Mouse (Mus musculus) adrenal gland, postnatal 0 days (tissue): Measurements from ENCODE around the gene Ccdc106. TPM values are rescaled to one million over a fixed set of nuclear protein-coding genes. Genes with fewer than 3 reads are reported as not detected.

Experiments
- polyA plus RNA-seq: library from polyadenylated mRNA; unstranded; fragments of >200 nt; fragmentation: Nextera tagmentation; extraction: Ambion mirVana; gene quantifications from 2 replicates; pipeline ENCODE4 v1.2.1, GENCODE M21; 2015

Ccdc106 gene
- polyA plus RNA-seq = 6.2 and 11.3 TPM in 2 replicates

DNA sequence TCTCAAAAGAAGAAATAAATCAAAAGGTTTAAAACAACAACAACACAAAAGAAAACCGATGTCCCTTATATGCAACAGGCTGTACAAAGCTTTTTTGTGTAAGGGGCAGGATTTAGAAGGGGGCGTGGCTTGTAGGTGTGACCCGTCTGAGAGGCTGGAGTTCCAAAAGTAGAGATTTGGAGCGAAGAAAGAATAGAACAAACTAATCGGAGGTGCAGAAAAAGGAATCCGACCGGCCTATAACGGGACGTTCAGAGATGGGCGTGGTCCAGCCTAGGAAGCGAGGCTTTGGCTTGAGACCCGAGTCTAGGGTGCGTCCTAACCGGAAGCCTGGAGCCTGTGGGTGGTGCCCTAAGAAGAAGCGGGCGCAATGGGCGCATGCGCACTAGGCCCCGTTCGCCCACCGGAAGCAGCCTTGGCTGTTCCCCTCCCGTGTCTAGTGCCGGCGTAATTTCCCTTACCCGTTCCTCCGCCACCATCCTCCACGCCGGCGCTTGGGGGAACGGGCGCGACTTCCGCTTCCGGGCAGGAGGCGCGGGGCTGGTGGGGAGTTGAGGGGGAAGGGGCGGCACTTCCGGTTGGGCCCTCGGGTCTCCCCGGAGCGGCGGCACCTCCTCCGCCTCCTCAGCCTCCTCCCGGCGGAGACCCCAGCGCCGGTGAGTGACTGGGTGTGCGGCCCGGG, at the start of gene Ccdc106, which contains the start of gene Zfp865:
Ccdc106 (plus strand) TSS at position 554 of the 682 bp plus-strand sequence.
Zfp865 (plus strand) TSS at position 377 of the 682 bp plus-strand sequence.

DNA sequence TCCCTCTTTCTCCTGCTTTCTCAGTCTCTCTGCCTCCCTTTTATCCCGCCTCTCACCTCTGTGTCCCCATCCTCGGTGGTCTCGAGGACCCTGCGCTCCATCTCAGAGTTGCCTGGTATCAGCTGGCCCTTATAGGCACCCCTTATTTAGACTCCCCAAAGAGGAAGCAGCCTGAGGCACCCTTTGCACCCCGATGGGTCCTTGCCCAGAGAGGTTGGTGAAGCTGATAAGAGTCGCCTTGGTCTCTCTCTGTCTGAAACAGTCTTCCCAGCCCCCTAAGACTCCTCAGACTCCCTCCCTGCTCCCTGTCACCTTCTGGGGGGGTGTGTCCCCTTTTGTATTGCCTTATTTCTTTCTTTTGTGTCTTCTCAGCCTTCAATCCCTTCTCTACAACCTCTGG, 49.3 kb upstream of the Ccdc106 start, which contains the start of gene Sbk3:
Sbk3 (minus strand) TSS at position 101 of the 400 bp plus-strand sequence.

DNA sequence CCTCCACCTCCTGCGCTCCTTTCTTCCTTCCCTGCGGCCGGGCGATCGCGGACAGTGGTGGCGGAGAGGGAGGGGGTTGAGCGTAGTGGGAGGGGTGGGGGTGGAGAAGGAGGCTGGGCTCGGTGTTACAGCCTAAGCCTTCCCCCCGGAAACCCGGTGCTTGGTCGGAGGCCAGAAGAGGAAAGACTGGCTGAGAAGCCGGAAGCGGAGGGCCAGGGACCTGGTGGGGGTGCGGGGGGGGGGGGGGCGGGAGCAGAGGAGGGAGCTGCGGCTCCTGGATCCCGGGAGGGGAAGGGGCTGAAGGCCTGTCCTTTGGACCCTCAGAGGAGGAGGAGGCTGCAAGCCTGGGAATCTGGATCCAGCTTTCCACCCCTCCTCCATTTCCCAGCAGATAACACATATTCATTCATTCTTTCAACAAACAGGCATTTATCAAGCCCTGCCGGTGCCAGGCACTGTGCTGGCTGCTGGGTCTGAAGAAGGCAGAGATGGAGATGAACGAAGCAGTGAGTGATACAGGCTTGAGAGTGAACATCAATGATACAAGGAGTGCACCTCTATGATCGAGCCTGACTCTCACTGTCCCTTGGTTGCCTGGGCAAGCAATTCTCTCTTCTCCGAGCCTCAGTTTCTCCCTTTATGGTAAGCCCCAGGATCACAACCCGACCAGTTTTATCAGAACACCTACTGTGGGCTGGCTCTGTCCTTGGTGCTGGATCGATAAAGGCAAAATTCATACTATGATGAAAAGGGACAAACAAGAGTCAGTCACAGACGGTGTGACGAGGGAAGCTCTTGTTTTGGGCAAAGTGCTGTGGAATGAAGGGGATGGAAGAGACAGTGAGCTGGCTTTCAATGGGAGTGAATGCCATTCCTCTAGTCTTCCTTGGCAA, 24.1 kb upstream of the Ccdc106 start, which contains the start of gene Zfp579:
Zfp579 (minus strand) TSS at position 156 of the 893 bp plus-strand sequence.

GRCm38 (mm10) chr7:5014251-5015117, 5.9 kb upstream of the Ccdc106 start, which contains the start of the genes Zfp524 and Fiz1:
Gene Zfp524, plus strand, starts transcription at chr7:5014415.
Gene Fiz1, minus strand, starts transcription at chr7:5014697.

DNA sequence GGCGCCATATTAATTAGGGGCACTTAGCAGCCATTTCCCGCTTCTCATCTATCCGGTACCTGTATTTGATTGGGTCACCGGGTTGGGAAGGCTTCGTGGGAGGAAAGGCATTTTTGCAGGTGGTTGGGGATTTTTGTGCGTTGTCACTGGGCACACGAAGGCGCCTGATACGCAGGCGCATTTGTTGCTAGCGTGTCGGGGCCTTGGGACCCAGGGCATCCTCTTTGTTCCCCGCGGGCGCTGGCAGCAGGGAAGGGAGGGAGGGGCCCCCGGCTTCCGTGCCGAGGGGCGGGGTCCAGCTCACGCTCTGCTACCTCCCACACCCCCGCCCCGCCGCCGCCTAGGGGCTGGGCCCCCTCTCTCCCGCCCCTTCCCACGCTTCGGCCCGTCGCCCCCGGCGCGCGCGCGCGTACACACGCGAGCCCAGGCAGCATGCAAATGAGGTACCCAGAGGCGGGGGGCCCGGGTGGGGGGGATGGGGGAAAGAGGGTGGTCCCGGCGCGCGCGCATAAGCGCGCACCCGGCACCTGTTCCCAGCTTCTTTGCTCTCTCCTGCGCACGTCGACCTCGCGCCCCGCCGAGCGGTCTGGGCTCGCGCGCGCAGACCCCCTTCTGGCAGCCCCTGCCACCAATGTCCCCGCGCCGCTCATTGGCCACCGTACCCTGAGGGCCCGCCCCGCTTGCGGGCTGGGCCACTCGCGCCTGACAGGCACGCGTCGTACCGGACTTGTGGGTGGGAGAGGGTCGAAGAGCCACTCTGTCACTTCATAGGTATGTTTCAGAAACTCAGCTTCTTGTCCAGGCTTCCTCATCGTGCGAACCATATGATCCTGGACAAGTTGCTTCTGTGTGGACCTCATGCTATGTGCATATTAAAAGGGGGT, 5.0 kb upstream of the Ccdc106 start, which contains the start of gene Gm44973:
Gm44973 (plus strand) TSS at position 379 of the 884 bp plus-strand sequence.

DNA sequence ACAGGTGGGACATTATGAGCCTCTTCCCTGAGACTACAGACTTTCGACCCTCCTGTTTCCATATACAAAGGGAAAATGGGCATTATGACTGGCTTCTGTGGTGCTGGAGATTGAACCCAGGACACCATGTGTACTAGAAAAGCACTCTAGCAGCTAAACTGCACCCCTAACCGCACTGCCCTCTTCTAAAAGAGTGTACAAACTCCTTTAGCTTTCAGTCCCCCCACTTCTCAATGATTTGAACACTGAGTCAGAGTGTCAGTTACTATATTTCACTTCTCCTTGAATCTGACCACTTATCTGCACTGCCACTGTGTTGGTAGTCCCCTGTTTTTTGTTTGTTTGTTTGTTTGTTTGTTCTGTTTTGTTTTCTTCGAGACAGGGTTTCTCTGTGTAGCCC, 13.5 kb downstream of the Ccdc106 start, which contains the start of gene 4632433K11Rik:
4632433K11Rik (plus strand) TSS at position 301 of the 400 bp plus-strand sequence.

GRCm38 (mm10) chr7:5038109-5038732, 17.9 kb downstream of the Ccdc106 start, which contains the start of gene Zfp784:
Gene Zfp784, minus strand, starts transcription at chr7:5038446.

GRCm38 (mm10) chr7:5051193-5052192, 31.1 kb downstream of the Ccdc106 start, which contains the start of gene Zfp580:
Gene Zfp580, plus strand, starts transcription at chr7:5051538.

DNA sequence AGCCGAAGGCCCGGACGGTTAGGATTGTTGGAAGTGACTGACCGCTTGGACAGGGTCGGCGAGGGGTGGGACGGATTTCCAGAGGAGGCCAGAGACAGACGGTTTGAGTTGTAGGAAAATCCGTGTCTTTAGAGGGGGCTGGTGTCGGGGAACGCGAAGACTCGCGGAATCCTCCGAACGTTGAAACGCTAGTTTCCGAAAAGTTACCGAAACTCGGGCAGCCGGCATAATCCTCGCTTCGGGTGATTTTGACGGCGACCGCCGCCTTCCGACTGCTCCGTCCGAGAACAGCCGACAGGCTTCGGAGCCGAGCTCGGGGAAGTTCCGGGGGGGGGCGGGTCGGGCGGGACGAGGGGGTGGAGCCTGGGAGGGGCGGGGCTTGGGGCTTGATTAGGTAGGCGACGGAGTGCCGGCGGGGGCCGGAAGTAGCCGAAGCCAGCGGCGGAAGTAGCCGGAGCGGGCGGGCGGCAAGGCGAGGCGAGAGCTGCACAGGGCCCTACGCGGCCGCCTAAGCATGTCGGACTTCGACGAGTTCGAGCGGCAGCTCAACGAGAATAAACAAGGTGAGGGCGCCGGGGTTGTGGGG, 41.5 kb downstream of the Ccdc106 start, which contains the start of gene U2af2:
U2af2 (plus strand) TSS at position 370 of the 586 bp plus-strand sequence.

GRCm38 (mm10) chr7:5080010-5080751, 59.8 kb downstream of the Ccdc106 start, which contains the start of gene Epn1:
Gene Epn1, plus strand, starts transcription at chr7:5080235.

Other genes starting within 250 kb of the Ccdc106 start
- gene Fam71e2, start 249.3 kb upstream of the Ccdc106 start, polyA plus RNA-seq = not detected in 2 replicates
- 0.33 and 0.82 TPM in 2 replicates for gene Il11, start 237.7 kb upstream of the Ccdc106 start, polyA plus RNA-seq
- 0.38 TPM in 1 of 2 replicates, not detected in the other for gene Tmem190, start 237.6 kb upstream of the Ccdc106 start, polyA plus RNA-seq
- 12.5 and 21.8 TPM in 2 replicates for gene Tmem238, start 230.9 kb upstream of the Ccdc106 start, polyA plus RNA-seq
- 286 and 311 TPM in 2 replicates for gene Rpl28, start 227.7 kb upstream of the Ccdc106 start, polyA plus RNA-seq
- 144 and 154 TPM in 2 replicates for gene Ube2s, start 208.0 kb upstream of the Ccdc106 start, polyA plus RNA-seq
- gene Shisa7, start 175.9 kb upstream of the Ccdc106 start, polyA plus RNA-seq = 0.61 and 1.1 TPM in 2 replicates
- gene Isoc2b, start 150.3 kb upstream of the Ccdc106 start, polyA plus RNA-seq = 38.4 and 57.5 TPM in 2 replicates
- gene Isoc2a, start 143.4 kb upstream of the Ccdc106 start, polyA plus RNA-seq = 0.95 and 1.2 TPM in 2 replicates
- 0.09 and 0.10 TPM in 2 replicates for gene Gm36210, start 114.0 kb upstream of the Ccdc106 start, polyA plus RNA-seq
- gene Zfp628, start 105.3 kb upstream of the Ccdc106 start, polyA plus RNA-seq = 3.5 and 4.1 TPM in 2 replicates
- gene Nat14, start 98.5 kb upstream of the Ccdc106 start, polyA plus RNA-seq = 6.9 and 7.6 TPM in 2 replicates
- gene Ssc5d, start 94.8 kb upstream of the Ccdc106 start, polyA plus RNA-seq = 3.6 and 3.7 TPM in 2 replicates
- gene Sbk2, start 56.1 kb upstream of the Ccdc106 start, polyA plus RNA-seq = 0.19 TPM in 1 of 2 replicates, not detected in the other
- gene Sbk3, start 49.4 kb upstream of the Ccdc106 start, polyA plus RNA-seq = 0.18 TPM in 1 of 2 replicates, not detected in the other
- gene Zfp579, start 24.4 kb upstream of the Ccdc106 start, polyA plus RNA-seq = 20.7 and 21.3 TPM in 2 replicates
- gene Zfp524, start 6.1 kb upstream of the Ccdc106 start, polyA plus RNA-seq = 8.4 and 12.0 TPM in 2 replicates
- gene Fiz1, start 5.9 kb upstream of the Ccdc106 start, polyA plus RNA-seq = 17.2 and 20.9 TPM in 2 replicates
- gene Gm44973, start 5.1 kb upstream of the Ccdc106 start, polyA plus RNA-seq = 2.2 and 3.8 TPM in 2 replicates
- gene Zfp865, start 177 bp upstream of the Ccdc106 start, polyA plus RNA-seq = 4.2 and 4.6 TPM in 2 replicates
- gene 4632433K11Rik, start 13.6 kb downstream of the Ccdc106 start, polyA plus RNA-seq = not detected in 2 replicates
- 3.7 and 4.9 TPM in 2 replicates for gene Zfp784, start 17.9 kb downstream of the Ccdc106 start, polyA plus RNA-seq
- 27.7 and 36.3 TPM in 2 replicates for gene Zfp580, start 31.0 kb downstream of the Ccdc106 start, polyA plus RNA-seq
- gene U2af2, start 41.6 kb downstream of the Ccdc106 start, polyA plus RNA-seq = 37.7 and 54.7 TPM in 2 replicates
- gene Epn1, start 59.7 kb downstream of the Ccdc106 start, polyA plus RNA-seq = 45.0 and 49.3 TPM in 2 replicates
- not detected in 2 replicates for gene Rfpl4, start 96.4 kb downstream of the Ccdc106 start, polyA plus RNA-seq
- gene Rasl2-9, start 105.4 kb downstream of the Ccdc106 start, polyA plus RNA-seq = 1.4 and 1.7 TPM in 2 replicates
- gene Vmn1r55, start 129.1 kb downstream of the Ccdc106 start, polyA plus RNA-seq = not detected in 2 replicates
- not detected in 2 replicates for gene Vmn1r56, start 176.2 kb downstream of the Ccdc106 start, polyA plus RNA-seq
- gene Vmn1r57, start 197.9 kb downstream of the Ccdc106 start, polyA plus RNA-seq = not detected in 2 replicates